Mouse (Mus musculus) MEL (cell line): ENCODE measurements around the gene Gm13277.

Experiments
- CHD2 ChIP-seq: IDR thresholded peaks from 2 replicates; pipeline ENCODE4 v1.6.1; 2011; ENCODE audit warnings: low read length, improper control_type of control experiment
- CTCF ChIP-seq, 3 experiments: IDR thresholded peaks in 2 of 3; conservative IDR thresholded peaks in 1 of 3; 2 replicates each; pipeline ENCODE4 v1.5.1; 2011 to 2012; ENCODE audit warnings: low read length in 3 of 3, low read depth in 2 of 3, mild to moderate bottlenecking in 2 of 3, improper control_type of control experiment in 1 of 3, inconsistent platforms in 1 of 3, mixed read lengths in 1 of 3, moderate library complexity in 1 of 3; ENCODE audit not compliant: control insufficient read depth in 1 of 3, insufficient read depth in 1 of 3, poor library complexity in 1 of 3, severe bottlenecking in 1 of 3
- MEF2A ChIP-seq: IDR thresholded peaks from 2 replicates; pipeline ENCODE4 v1.6.1; 2014; ENCODE audit warnings: low read depth, mild to moderate bottlenecking, inconsistent platforms, low read length, improper control_type of control experiment; ENCODE audit not compliant: poor library complexity, insufficient replicate concordance, severe bottlenecking; ENCODE audit errors: extremely low read depth
- MYC ChIP-seq: IDR thresholded peaks from 2 replicates; pipeline ENCODE4 v1.6.1; 2011; ENCODE audit warnings: low read depth, mild to moderate bottlenecking, low read length, improper control_type of control experiment, moderate library complexity
- POLR2AphosphoS2 ChIP-seq: IDR thresholded peaks from 2 replicates; pipeline ENCODE4 v1.6.1; 2011; ENCODE audit warnings: low read length, improper control_type of control experiment
- SMC3 ChIP-seq: IDR thresholded peaks from 2 replicates; pipeline ENCODE4 v1.6.1; 2011; ENCODE audit warnings: low read depth, low read length, improper control_type of control experiment

DNA sequence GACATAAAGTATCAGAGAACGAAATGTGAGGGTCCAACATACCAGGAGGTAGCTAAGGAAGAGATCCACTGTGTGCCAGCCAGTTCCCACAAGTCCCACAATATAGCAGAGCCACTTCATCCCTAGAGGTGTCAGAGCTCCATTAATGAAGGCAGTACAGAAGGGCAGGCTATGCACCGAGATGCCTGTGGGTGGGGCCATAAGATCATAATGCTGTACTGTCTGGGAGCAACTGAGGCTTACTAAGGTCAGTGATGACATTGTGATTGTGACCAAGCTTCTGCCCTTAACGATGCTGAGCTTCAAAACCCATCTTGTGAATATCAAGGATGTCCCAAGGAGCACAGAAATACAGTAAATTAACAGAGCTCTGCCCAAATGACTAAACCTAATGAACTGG lies 44.2 kb upstream of the Gm13277 start:
- no peak for TF ChIP-seq SMC3
- no peak for TF ChIP-seq POLR2AphosphoS2
- peak in 1 of 3 experiments; percentile 36; a peak in 3 of 6 replicates for TF ChIP-seq CTCF (IDR thresholded peaks at IDR 0.05 in 2 of 3, conservative IDR thresholded peaks at IDR 0.05 in 1 of 3; ENCODE audit: control insufficient read depth in 1 of 3, insufficient read depth in 1 of 3, low read depth in 2 of 3, low read length in 3 of 3, poor library complexity in 1 of 3, severe bottlenecking in 1 of 3)
- TF ChIP-seq CHD2: no peak
- TF ChIP-seq MYC: no peak
- TF ChIP-seq MEF2A: no peak
